Comparison of ENCODE assay signal across 7 mouse cellular contexts in the genomic region with DNA sequence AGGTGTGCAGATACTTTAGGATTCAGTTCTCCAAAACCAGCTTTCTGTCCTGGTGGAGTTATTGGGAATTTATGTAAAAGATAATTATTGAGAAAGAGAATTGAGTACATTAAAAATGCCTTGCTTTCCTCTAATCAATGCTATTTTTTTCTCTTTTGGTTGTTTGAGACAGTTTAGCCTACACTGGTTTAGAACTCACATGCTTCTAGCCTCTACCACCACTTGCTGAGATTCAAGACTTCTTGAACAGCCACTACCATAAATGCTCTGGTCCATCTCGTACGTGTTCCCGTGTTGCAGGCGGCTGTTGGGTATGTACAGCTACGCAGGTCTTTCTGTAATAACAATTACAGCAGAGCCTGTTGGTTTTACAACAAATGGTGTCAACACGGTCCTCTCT. TPM values are rescaled to one million over a fixed set of nuclear protein-coding genes. Genes with fewer than 3 reads are reported as not detected.
DNase-seq lines count a peak whose midpoint lies in the region; ATAC-seq and TF ChIP-seq lines count a peak whose summit lies in the region.

No protein-coding gene starts in this region.

- H3K4me1 ChIP-seq in lung, adult 2 months (ENCODE audit: control insufficient read depth, insufficient read depth, low read length): peaks cover 13% of the 10 kb centered on the region; the same call in 1 of the 2 replicates
- H3K4me1 ChIP-seq in embryonic fibroblast, embryonic 13.5 days (ENCODE audit: control insufficient read depth, insufficient read depth, low read length): no peaks in the 10 kb centered on the region
- H3K4me1 ChIP-seq in intestine, postnatal 0 days (replicated peaks; ENCODE audit: control insufficient read depth, insufficient read depth, low read length): 0 out of 2 replicates have a peak, but pooled peaks cover 12% of the 10 kb centered on the region
- H3K4me1 ChIP-seq in neural tube, embryonic 15.5 days: peaks cover 38% of the 10 kb centered on the region

- DNase-seq in lung, adult 2 months: no peak
- DNase-seq in lung, postnatal 10 days: no peak
- no peak for DNase-seq in gastrocnemius, postnatal 10 days
- DNase-seq in adrenal gland, postnatal 10 days: no peak

- H3K4me3 ChIP-seq in lung, adult 2 months (replicated peaks; ENCODE audit: extremely low read depth, low read depth, low read length): peak overlapping the region; percentile 53
- peak overlapping the region; percentile 24 for H3K4me3 ChIP-seq in embryonic fibroblast, embryonic 13.5 days (ENCODE audit: insufficient read depth, low read length)
- peak overlapping the region; percentile 86 for H3K4me3 ChIP-seq in intestine, postnatal 0 days (ENCODE audit: low read depth, low read length)
- H3K4me3 ChIP-seq in neural tube, embryonic 15.5 days (replicated peaks): peak overlapping the region; percentile 79

- H3K27me3 ChIP-seq in intestine, postnatal 0 days (replicated peaks; ENCODE audit: control insufficient read depth, insufficient read depth, low read length): no peaks in the 10 kb centered on the region
- no peaks in the 10 kb centered on the region for H3K27me3 ChIP-seq in neural tube, embryonic 15.5 days (replicated peaks)

- peaks cover 10% of the 10 kb centered on the region; the same call in 1 of the 2 replicates for H3K36me3 ChIP-seq in intestine, postnatal 0 days (ENCODE audit: control insufficient read depth, insufficient read depth)
- no peaks in the 10 kb centered on the region; the same call in 1 of the 2 replicates for H3K36me3 ChIP-seq in neural tube, embryonic 15.5 days

- H3K9me3 ChIP-seq in intestine, postnatal 0 days (ENCODE audit: control insufficient read depth): no peaks in the 10 kb centered on the region
- no peaks in the 10 kb centered on the region for H3K9me3 ChIP-seq in neural tube, embryonic 15.5 days (replicated peaks)

- H3K9ac ChIP-seq in intestine, postnatal 0 days (ENCODE audit: low read depth, low read length): no peak overlapping the region
- H3K9ac ChIP-seq in neural tube, embryonic 15.5 days (replicated peaks): peak overlapping the region; percentile 97

- peak overlapping the region; percentile 77 for H3K4me2 ChIP-seq in intestine, postnatal 0 days (replicated peaks; ENCODE audit: low read depth)
- peak overlapping the region; percentile 91 for H3K4me2 ChIP-seq in neural tube, embryonic 15.5 days

- no peak overlapping the region for H3K27ac ChIP-seq in embryonic fibroblast, embryonic 13.5 days (ENCODE audit: insufficient read depth, low read length)
- no peak overlapping the region for H3K27ac ChIP-seq in intestine, postnatal 0 days (ENCODE audit: low read depth, low read length)
- H3K27ac ChIP-seq in neural tube, embryonic 15.5 days (replicated peaks): peak overlapping the region; percentile 96; the same call in 1 of the 2 replicates

- ATAC-seq in intestine, postnatal 0 days: no peak
- ATAC-seq in neural tube, embryonic 15.5 days (ENCODE audit: low FRiP score): peak; percentile 19

- TF ChIP-seq CTCF in lung, adult 2 months (IDR thresholded peaks at IDR 0.05; ENCODE audit: insufficient read depth, low read length): no peak
- TF ChIP-seq CTCF in embryonic fibroblast, embryonic 13.5 days (IDR thresholded peaks at IDR 0.05; ENCODE audit: borderline replicate concordance, insufficient read depth, low read length): no peak
- no peak for TF ChIP-seq CTCF in intestine, postnatal 0 days (IDR thresholded peaks at IDR 0.05; ENCODE audit: low read depth)

- 65% methylated on average over 6 of the region's 6 CpGs for WGBS in lung, adult 2 months
- WGBS in intestine, postnatal 0 days: 54% methylated on average over 6 of the region's 6 CpGs
- 43% methylated on average over 6 of the region's 6 CpGs for WGBS in neural tube, embryonic 15.5 days

- no peak for TF ChIP-seq POLR2A in lung, adult 2 months (IDR thresholded peaks at IDR 0.05; ENCODE audit: borderline replicate concordance, extremely low read depth, low read depth, low read length)
- TF ChIP-seq POLR2A in embryonic fibroblast, embryonic 13.5 days (IDR thresholded peaks at IDR 0.05; ENCODE audit: low read depth, low read length): no peak

RNA-seq across cellular contexts. Expression of a gene that starts 0.7 kb away (rescaled TPM):
- 92.8 and 98.3 TPM in 2 replicates for polyA plus RNA-seq in lung, adult 2 months (2012; rRNA removed)
- polyA plus RNA-seq in embryonic fibroblast, embryonic 13.5 days (2011; ENCODE audit: insufficient read length, low read depth, missing spikeins): 29.3 and 35.6 TPM in 2 replicates
- 203 and 216 TPM in 2 replicates for polyA plus RNA-seq in intestine, postnatal 0 days (2015; fragmentation: Nextera tagmentation; extraction: Ambion mirVana)
- 45.2 and 71.7 TPM in 2 replicates for polyA plus RNA-seq in neural tube, embryonic 15.5 days (2015; fragmentation: Nextera tagmentation; extraction: Ambion mirVana)
- total RNA-seq in gastrocnemius, postnatal 10 days (2021): 10 to 100 TPM in 1 of 2 experiments, 1 to 10 TPM in 1; 7.5 to 10.5 TPM
- 10 to 100 TPM; 42.0 to 43.7 TPM for total RNA-seq in adrenal gland, postnatal 10 days (2021)

Comparison
In these comparisons a context has a peak if more than half of its experiments do, and no peak if none do; other contexts are left out.
1. H3K4me3 ChIP-seq: peak in every context shown above with its lines; median percentile 86 in intestine, postnatal 0 days; 79 in neural tube, embryonic 15.5 days; 53 in lung, adult 2 months; 24 in embryonic fibroblast, embryonic 13.5 days.